Mouse (Mus musculus): ENCODE measurements around the gene Krtap4-7.
"Not testable (repeated sequence)": the region's sequence is repeated elsewhere in the genome, so short reads cannot be mapped to it uniquely, and the experiment has no call there.

Krtap4-7 gene

GRCm38 (mm10) chr11:99643635-99644139, at the start of gene Krtap4-7:
Krtap4-7 (minus strand) TSS chr11:99644089.
- DNase-seq = not testable (repeated sequence)

DNA sequence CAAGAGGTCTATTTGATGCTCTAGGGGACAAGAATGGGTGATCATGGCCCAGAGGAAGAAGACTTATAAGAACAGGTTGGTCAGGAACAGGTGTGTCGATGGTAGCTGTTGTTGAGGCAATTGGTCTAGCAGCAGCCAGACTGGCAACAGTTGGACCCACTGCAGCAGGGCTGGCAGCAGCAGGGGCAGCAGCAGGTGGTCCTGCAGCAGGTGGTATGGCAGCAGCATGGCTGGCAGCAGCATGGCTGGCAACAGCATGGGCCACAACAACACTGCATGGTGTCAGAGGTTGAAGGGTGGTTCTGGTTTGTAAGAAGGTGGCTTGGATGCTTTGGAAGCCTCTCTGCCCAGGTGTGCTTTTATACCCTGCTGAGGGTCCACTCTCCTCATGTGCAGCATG, 46.6 kb upstream of the Krtap4-7 start, which contains the start of gene Gm14190:
TSS of gene Gm14190 (minus strand) at position 278 of the 400 bp plus-strand sequence.
- DNase-seq = no peak

- not testable (repeated sequence) for DNase-seq
Measured at GRCm38 (mm10) chr11:99685235-99685634, 41.3 kb upstream of the Krtap4-7 start.

DNA sequence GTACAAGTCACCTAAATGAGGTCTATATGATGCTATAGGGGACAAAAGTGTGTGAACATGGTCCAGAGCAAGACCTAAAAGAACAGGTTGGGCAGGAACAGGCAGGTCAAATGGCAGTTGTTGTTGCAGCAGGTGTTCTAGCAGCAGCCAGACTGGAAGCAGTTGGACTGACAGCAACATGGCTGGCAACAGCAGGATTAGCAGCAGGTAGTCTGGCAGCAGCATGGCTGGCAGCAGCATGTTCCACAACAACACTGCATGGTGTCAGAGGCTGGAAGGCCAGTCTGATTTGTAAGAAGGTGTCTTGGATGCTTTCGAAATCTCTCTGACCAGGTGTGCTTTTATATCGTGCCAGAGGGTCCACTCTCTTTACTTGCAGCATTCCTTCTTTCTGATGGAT, 39.6 kb upstream of the Krtap4-7 start:
- no peak for DNase-seq

GRCm38 (mm10) chr11:99665860-99666259, 22.0 kb upstream of the Krtap4-7 start, which contains the start of gene Krtap4-6:
Krtap4-6 (minus strand) TSS chr11:99665960.
- DNase-seq = no peak

DNA sequence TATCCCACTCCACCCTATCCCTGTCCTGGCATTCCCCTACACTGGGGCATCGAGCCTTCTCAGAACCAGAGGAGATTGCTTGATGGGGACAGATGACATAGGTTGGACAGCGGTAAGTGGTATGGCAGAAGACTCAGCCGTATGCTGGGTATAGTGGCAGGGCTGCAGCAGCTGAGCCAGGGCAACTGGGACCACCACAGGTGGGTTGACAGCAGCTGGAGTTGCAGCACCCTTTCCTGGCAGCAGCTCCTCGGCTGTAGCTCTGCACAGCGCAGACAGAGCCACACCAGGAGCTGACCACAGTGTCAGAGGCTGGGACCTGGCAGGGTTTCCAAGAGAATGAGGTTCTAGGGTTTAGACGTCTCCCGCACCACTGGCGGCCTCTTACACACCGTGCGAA, 18.9 kb upstream of the Krtap4-7 start:
- no peak for DNase-seq

- DNase-seq = no peak
Measured at GRCm38 (mm10) chr11:99659256-99659655, 15.4 kb upstream of the Krtap4-7 start.

DNA sequence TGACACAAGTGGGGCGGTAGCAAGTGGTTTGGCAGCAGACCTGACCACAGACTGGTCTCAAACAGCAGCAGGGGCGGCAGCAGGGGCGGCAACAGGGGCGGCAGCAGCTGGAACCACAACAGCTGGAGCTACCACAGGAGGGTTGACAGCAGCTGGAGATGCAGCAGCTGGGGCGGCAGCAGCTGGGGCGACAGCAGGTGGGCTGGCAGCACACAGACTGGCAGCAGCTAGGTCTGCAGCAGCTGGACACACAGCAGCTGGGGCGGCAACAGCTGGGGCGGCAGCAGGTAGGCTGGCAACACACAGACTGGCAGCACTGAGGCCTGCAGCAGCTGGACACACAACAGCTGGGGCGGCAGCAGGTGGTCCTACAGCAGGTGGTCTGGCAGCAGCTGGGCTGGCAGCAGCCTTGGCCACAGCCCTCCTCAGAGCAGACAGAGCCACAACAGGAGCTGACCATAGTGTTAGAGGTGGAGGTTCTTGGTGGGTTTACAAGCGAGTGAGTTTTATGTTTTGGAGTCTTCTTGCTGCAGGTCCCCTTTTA, 14.7 kb upstream of the Krtap4-7 start, which contains the start of gene Gm11563:
TSS of gene Gm11563 (minus strand) at position 494 of the 544 bp plus-strand sequence.
- not testable (repeated sequence) for DNase-seq

GRCm38 (mm10) chr11:99657051-99657450, 13.2 kb upstream of the Krtap4-7 start:
- DNase-seq = no peak

DNA sequence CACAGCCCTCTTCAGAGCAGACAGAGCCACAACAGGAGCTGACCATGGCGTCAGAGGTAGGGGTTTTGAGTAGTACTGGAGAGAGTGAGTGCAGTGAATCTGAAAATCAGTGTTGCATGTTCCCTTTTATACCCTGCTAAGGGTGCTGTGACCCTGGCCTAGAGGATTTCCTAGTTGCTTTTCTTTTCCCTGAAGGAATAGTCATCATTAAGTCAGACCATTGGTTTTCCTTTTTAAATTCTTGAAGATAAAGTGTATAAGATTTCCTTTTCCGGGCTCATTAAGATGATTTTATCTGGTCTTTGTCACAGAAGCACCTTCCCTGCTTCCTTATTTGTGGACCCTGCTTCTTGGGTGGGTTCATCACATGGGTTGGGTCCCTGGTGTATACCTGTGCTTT, 6.2 kb upstream of the Krtap4-7 start, which contains the start of gene Gm11555:
TSS of gene Gm11555 (minus strand) at position 101 of the 400 bp plus-strand sequence.
- DNase-seq = no peak

- no peak for DNase-seq
Measured at GRCm38 (mm10) chr11:99646444-99646843, 2.6 kb upstream of the Krtap4-7 start.

DNA sequence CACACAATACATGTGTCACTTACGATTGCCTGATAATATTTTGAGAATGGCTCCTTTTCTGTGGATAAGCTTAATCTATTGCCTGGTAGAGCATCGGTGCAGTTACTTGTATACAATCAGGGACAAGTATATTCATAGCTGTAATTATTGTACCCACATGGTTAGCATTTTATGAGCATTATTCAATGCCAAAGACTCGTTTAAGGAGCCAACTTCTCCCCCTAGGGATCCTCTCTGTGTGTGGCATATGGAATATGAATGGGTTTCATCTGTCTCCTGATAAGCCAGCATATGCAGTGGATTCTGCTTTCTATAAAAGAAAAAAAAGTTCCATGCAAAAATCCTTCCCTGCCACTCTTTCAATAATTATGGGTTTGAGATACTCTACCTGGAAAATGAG, 462 bp upstream of the Krtap4-7 start:
- DNase-seq = peak; percentile 20

DNA sequence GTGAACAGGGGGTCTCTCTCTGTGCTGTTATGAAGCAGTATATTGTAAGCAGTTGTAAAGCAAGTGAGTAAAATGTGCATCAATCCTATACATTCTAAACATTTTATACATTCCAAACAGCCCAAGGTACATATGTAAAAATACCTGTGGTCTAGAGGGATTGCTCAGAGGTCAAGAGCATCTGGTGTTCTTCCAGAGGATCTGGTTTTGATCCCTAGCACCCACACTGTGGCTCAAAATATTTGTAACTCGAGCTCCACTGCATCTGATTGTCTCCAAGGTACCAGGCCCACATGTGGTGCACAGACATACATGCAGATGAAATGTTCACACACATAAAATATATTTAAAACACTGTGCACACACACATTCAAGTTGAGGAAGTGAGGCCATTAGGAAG, 3.0 kb downstream of the Krtap4-7 start:
- DNase-seq = no peak

- no peak for DNase-seq
Measured at GRCm38 (mm10) chr11:99637086-99637485, 6.8 kb downstream of the Krtap4-7 start.

DNA sequence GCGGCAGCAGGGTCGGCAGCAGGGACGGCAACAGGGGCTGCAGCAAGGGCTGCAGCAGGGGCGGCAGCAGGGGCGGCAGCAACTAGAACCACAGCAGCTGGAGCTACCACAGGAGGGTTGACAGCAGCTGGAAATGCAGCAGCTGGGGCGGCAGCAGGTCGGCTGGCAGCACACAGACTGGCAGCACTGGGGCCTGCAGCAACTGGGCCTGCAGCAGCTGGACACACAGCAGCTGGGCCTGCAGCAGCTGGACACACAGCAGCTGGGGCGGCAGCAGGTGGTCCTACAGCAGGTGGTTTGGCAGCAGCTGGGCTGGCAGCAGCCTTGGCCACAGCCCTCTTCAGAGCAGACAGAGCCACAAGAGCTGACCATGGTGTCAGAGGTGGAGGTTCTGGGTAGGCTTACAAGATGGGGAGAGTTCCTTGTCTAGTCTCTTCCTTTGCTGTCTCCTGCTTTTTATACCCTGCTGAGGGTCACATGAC, 9.2 kb downstream of the Krtap4-7 start, which contains the start of gene Krtap4-2:
TSS of gene Krtap4-2 (minus strand) at position 432 of the 482 bp plus-strand sequence.
- DNase-seq = no peak

- no peak for DNase-seq
Measured at GRCm38 (mm10) chr11:99633293-99633692, 10.6 kb downstream of the Krtap4-7 start.

DNA sequence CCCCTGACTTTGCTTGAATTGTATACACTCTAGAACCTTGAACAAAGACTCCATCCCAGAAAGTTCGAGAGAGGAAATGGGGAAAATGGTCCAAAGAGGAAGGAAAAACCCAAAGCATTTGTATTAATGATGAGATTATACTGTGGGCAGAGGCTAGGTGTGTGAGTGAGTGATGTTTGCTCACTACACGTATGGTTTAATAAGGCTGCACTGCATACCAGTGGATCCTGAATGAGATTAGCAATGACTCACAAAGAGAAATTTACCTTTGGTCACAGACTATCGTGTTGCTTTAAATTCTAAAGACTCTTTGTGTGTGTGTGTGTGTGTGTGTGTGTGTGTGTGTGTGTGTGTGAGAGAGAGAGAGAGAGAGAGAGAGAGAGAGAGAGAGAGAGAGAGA, 13.0 kb downstream of the Krtap4-7 start:
- no peak for DNase-seq

DNA sequence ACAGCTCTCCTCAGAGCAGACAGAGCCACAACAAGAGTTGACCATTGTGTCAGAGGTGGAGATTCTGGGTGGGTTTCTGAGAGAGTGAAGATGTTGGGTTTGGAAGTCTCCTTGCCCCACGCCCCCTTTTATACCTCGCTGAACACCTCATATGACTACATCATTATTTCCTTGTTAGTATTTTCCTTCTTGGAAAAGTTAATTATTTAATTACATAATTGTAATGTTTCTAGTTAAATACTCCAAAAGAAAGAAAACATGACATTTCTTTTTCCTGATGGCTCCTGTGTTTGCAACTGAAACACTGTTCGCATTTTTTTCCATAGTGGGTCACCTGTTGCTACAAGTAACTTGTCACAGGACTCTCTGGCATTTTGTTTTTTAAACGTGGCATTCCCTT, 15.8 kb downstream of the Krtap4-7 start, which contains the start of gene Krtap4-1:
TSS of gene Krtap4-1 (minus strand) at position 101 of the 400 bp plus-strand sequence.
- no peak for DNase-seq

DNA sequence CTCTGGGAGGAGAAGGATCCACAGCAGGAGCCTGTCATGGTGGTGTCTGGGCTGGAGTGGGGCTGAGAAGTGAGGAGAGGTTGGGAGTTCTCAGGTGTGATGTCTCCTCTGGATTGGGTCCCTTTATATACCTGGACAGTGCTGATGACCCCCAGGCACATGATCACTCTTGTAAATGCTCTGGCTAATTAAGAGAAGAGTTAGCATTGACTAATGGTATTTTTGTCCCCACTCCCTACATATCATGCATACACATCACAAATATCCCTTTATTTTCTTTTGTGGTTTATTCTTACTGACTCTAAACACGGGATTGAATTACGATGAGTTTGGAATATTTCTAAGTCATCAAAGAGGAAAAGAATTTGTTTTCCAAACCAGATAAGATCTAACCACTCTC, 23.6 kb downstream of the Krtap4-7 start, which contains the start of gene Gm11562:
TSS of gene Gm11562 (minus strand) at position 101 of the 400 bp plus-strand sequence.
- DNase-seq = no peak

GRCm38 (mm10) chr11:99614796-99615363, 29.0 kb downstream of the Krtap4-7 start, which contains the start of gene Krtap2-4:
Krtap2-4 (minus strand) TSS chr11:99614846.
- DNase-seq = no peak

DNA sequence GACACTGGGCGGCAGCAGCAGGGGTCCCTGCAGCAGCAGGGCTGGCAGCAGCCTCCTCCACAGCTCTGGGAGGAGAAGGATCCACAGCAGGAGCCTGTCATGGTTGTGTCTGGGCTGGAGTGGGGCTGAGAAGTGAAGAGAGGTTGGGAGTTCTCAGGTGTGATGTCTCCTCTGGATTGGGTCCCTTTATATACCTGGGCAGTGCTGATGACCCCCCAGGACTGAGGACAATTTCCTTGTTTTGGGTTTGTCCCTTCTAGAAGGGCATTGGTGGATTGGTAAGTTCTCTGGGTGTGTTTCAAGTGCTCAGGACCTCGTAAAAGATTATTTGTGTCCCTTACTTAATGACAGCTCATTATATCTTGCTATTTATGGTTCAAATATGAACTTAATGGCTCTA, 33.8 kb downstream of the Krtap4-7 start, which contains the start of gene Gm11937:
TSS of gene Gm11937 (minus strand) at position 101 of the 400 bp plus-strand sequence.
- not testable (repeated sequence) for DNase-seq

GRCm38 (mm10) chr11:99609126-99609525, 34.8 kb downstream of the Krtap4-7 start:
- DNase-seq = peak; percentile 52

- DNase-seq = not testable (repeated sequence)
Measured at GRCm38 (mm10) chr11:99603208-99603607, 40.7 kb downstream of the Krtap4-7 start, which contains the start of gene Gm11938. Gm11938 (minus strand) TSS chr11:99603308.

All from layer of hippocampus, adult 9-11 months (tissue).